ENCODE assay signal across 8 mouse cellular contexts in genomic region chr4:108387681-108388253, GRCm38 (mm10). TPM values are rescaled to one million over a fixed set of nuclear protein-coding genes. Genes with fewer than 3 reads are reported as not detected.
DNase-seq lines count a peak whose midpoint lies in the region; ATAC-seq lines count a peak whose summit lies in the region.
"Had no signal": no experiment of that assay in that cellular context is flagged by ENCODE, and none has a peak within 500 bp of the region (broad histone marks: within the 10 kb centered on the region; RNA-seq: fewer than 3 reads in every experiment).

No protein-coding gene starts in this region.

- no peaks in the 10 kb centered on the region for H3K9me3 ChIP-seq in hindbrain, embryonic 13.5 days
- H3K9me3 ChIP-seq in limb, embryonic 12.5 days = no peaks in the 10 kb centered on the region
- no peaks in the 10 kb centered on the region for H3K9me3 ChIP-seq in midbrain, embryonic 11.5 days (ENCODE audit: control insufficient read depth, low read length)
- H3K9me3 ChIP-seq in stomach, embryonic 14.5 days (ENCODE audit: control insufficient read depth, low read depth, low read length) = no peaks in the 10 kb centered on the region

- peak; percentile 55; the same call in 1 of the 2 replicates for ATAC-seq in hindbrain, embryonic 13.5 days (ENCODE audit: low FRiP score)
- peak; percentile 52 for ATAC-seq in limb, embryonic 12.5 days (ENCODE audit: insufficient number of reproducible peaks, insufficient read depth, low FRiP score, low TSS enrichment, low read depth)
- peak; percentile 82 for ATAC-seq in midbrain, embryonic 11.5 days (ENCODE audit: low FRiP score)
- peak; percentile 76 for ATAC-seq in stomach, embryonic 14.5 days (ENCODE audit: insufficient number of reproducible peaks, insufficient read depth, low FRiP score, low read depth)

- H3K36me3 ChIP-seq in hindbrain, embryonic 13.5 days = no peaks in the 10 kb centered on the region
- no peaks in the 10 kb centered on the region for H3K36me3 ChIP-seq in limb, embryonic 12.5 days
- H3K36me3 ChIP-seq in midbrain, embryonic 11.5 days (ENCODE audit: control insufficient read depth, insufficient read depth, low read length) = no peaks in the 10 kb centered on the region
- H3K36me3 ChIP-seq in stomach, embryonic 14.5 days (ENCODE audit: control insufficient read depth, insufficient read depth, low read length) = no peaks in the 10 kb centered on the region

- H3K27me3 ChIP-seq in hindbrain, embryonic 13.5 days = peaks cover 26% of the 10 kb centered on the region
- H3K27me3 ChIP-seq in limb, embryonic 12.5 days = peaks cover 22% of the 10 kb centered on the region
- H3K27me3 ChIP-seq in midbrain, embryonic 11.5 days (ENCODE audit: control insufficient read depth, insufficient read depth, low read length) = peaks cover 17% of the 10 kb centered on the region
- H3K27me3 ChIP-seq in stomach, embryonic 14.5 days (ENCODE audit: control insufficient read depth, insufficient read depth, low read length) = no peaks in the 10 kb centered on the region

- DNase-seq in adrenal gland, adult 18-20 months (ENCODE audit: low spot score in 2 of 2) = peak; percentile 40 to 48
- DNase-seq in cerebellum, adult 9-10 months = peak; percentile 56
- DNase-seq in gastrocnemius, adult 18-20 months (ENCODE audit: low spot score) = peak; percentile 62
- peak; percentile 95 for DNase-seq in midbrain, embryonic 11.5 days (ENCODE audit: low spot score, missing footprints)

- peak overlapping the region; percentile 70 for H3K9ac ChIP-seq in hindbrain, embryonic 13.5 days
- H3K9ac ChIP-seq in limb, embryonic 12.5 days (replicated peaks) = peak overlapping the region; percentile 54
- H3K9ac ChIP-seq in midbrain, embryonic 11.5 days (ENCODE audit: low read length) = peak overlapping the region; percentile 60
- peak overlapping the region; percentile 53 for H3K9ac ChIP-seq in stomach, embryonic 14.5 days (replicated peaks; ENCODE audit: low read depth, low read length)

- peak overlapping the region; percentile 31 for H3K4me3 ChIP-seq in hindbrain, embryonic 13.5 days
- peak overlapping the region; percentile 33 for H3K4me3 ChIP-seq in limb, embryonic 12.5 days (replicated peaks)
- H3K4me3 ChIP-seq in midbrain, embryonic 11.5 days (ENCODE audit: low read depth, low read length) = peak overlapping the region; percentile 18
- peak overlapping the region; percentile 26 for H3K4me3 ChIP-seq in stomach, embryonic 14.5 days (ENCODE audit: low read depth, low read length)

- H3K27ac ChIP-seq in hindbrain, embryonic 13.5 days = peak overlapping the region; percentile 67
- peak overlapping the region; percentile 92 for H3K27ac ChIP-seq in limb, embryonic 12.5 days
- H3K27ac ChIP-seq in midbrain, embryonic 11.5 days (ENCODE audit: low read depth, low read length) = 0 out of 2 replicates have a peak overlapping the region, but pooled peaks have one; percentile 21
- peak overlapping the region; percentile 77 for H3K27ac ChIP-seq in stomach, embryonic 14.5 days (ENCODE audit: low read length)

- WGBS in hindbrain, embryonic 13.5 days = 6% methylated on average over 18 of the region's 18 CpGs
- WGBS in limb, embryonic 12.5 days = 4% methylated on average over 18 of the region's 18 CpGs
- 8% methylated on average over 18 of the region's 18 CpGs for WGBS in midbrain, embryonic 11.5 days
- under 1% methylated on average over 18 of the region's 18 CpGs for WGBS in stomach, embryonic 14.5 days

- peak overlapping the region; percentile 59 for H3K4me2 ChIP-seq in hindbrain, embryonic 13.5 days
- peak overlapping the region; percentile 58 for H3K4me2 ChIP-seq in limb, embryonic 12.5 days
- peak overlapping the region; percentile 48 for H3K4me2 ChIP-seq in midbrain, embryonic 11.5 days
- H3K4me2 ChIP-seq in stomach, embryonic 14.5 days (replicated peaks; ENCODE audit: low read depth, low read length) = peak overlapping the region; percentile 54

- peaks cover 26% of the 10 kb centered on the region for H3K4me1 ChIP-seq in hindbrain, embryonic 13.5 days (replicated peaks)
- peaks cover 40% of the 10 kb centered on the region for H3K4me1 ChIP-seq in limb, embryonic 12.5 days (replicated peaks)
- peaks cover 15% of the 10 kb centered on the region for H3K4me1 ChIP-seq in midbrain, embryonic 11.5 days (ENCODE audit: control insufficient read depth, insufficient read depth, low read length)
- H3K4me1 ChIP-seq in stomach, embryonic 14.5 days (ENCODE audit: control insufficient read depth, insufficient read depth, low read length) = peaks cover 11% of the 10 kb centered on the region

RNA-seq across cellular contexts. Expression of gene Shisal2a, which starts 4.6 kb away (rescaled TPM):
- 1 to 10 TPM; 3.2 to 7.0 TPM for total RNA-seq in adrenal gland, adult 18-20 months (2021)
- not detected for total RNA-seq in gastrocnemius, adult 18-20 months (2021)
- 4.9 and 5.3 TPM in 2 replicates for polyA plus RNA-seq in hindbrain, embryonic 13.5 days (2015; fragmentation: Nextera tagmentation; extraction: Ambion mirVana)
- polyA plus RNA-seq in limb, embryonic 12.5 days (2016; fragmentation: Nextera tagmentation; extraction: Ambion mirVana) = 8.1 and 9.4 TPM in 2 replicates
- polyA plus RNA-seq in midbrain, embryonic 11.5 days (2014; fragmentation: Nextera tagmentation; extraction: Ambion mirVana) = 1.6 and 2.4 TPM in 2 replicates
- 2.0 and 2.8 TPM in 2 replicates for polyA plus RNA-seq in stomach, embryonic 14.5 days (2014; fragmentation: Nextera tagmentation; extraction: Ambion mirVana)
- total RNA-seq: layer of hippocampus, adult 8-10 months had no signal

RNA-seq across cellular contexts. Expression of gene Gpx7, which starts 19.0 kb away (rescaled TPM):
- total RNA-seq in adrenal gland, adult 18-20 months (2021) = 1 to 10 TPM; 4.3 TPM
- total RNA-seq in gastrocnemius, adult 18-20 months (2021) = 1 to 10 TPM; 4.3 to 6.9 TPM
- polyA plus RNA-seq in hindbrain, embryonic 13.5 days (2015; fragmentation: Nextera tagmentation; extraction: Ambion mirVana) = 34.1 and 35.8 TPM in 2 replicates
- polyA plus RNA-seq in limb, embryonic 12.5 days (2016; fragmentation: Nextera tagmentation; extraction: Ambion mirVana) = 62.0 and 62.9 TPM in 2 replicates
- 50.8 and 52.4 TPM in 2 replicates for polyA plus RNA-seq in midbrain, embryonic 11.5 days (2014; fragmentation: Nextera tagmentation; extraction: Ambion mirVana)
- 65.4 and 65.8 TPM in 2 replicates for polyA plus RNA-seq in stomach, embryonic 14.5 days (2014; fragmentation: Nextera tagmentation; extraction: Ambion mirVana)

RNA-seq across cellular contexts. Expression of gene Coa7, which starts 59.8 kb away (rescaled TPM):
- total RNA-seq in adrenal gland, adult 18-20 months (2021) = 10 to 100 TPM; 40.6 to 42.5 TPM
- total RNA-seq in gastrocnemius, adult 18-20 months (2021) = 10 to 100 TPM; 29.9 to 35.5 TPM
- 49.9 and 50.0 TPM in 2 replicates for polyA plus RNA-seq in hindbrain, embryonic 13.5 days (2015; fragmentation: Nextera tagmentation; extraction: Ambion mirVana)
- 50.4 and 53.0 TPM in 2 replicates for polyA plus RNA-seq in limb, embryonic 12.5 days (2016; fragmentation: Nextera tagmentation; extraction: Ambion mirVana)
- 54.6 and 55.5 TPM in 2 replicates for polyA plus RNA-seq in midbrain, embryonic 11.5 days (2014; fragmentation: Nextera tagmentation; extraction: Ambion mirVana)
- 46.3 and 48.0 TPM in 2 replicates for polyA plus RNA-seq in stomach, embryonic 14.5 days (2014; fragmentation: Nextera tagmentation; extraction: Ambion mirVana)

Comparison
In these comparisons a context has a peak if more than half of its experiments do, and no peak if none do; other contexts are left out.
1. Peak in every context shown above with its lines: DNase-seq, ATAC-seq, H3K4me3 ChIP-seq and H3K27ac ChIP-seq.
2. DNase-seq: peak in every context shown above with its lines; median percentile 95 in midbrain, embryonic 11.5 days; 62 in gastrocnemius, adult 18-20 months; 56 in cerebellum, adult 9-10 months; 44 in adrenal gland, adult 18-20 months.
3. H3K27ac ChIP-seq: peak in every context shown above with its lines; median percentile 92 in limb, embryonic 12.5 days; 77 in stomach, embryonic 14.5 days; 67 in hindbrain, embryonic 13.5 days; 21 in midbrain, embryonic 11.5 days.